Mouse (Mus musculus): ENCODE measurements at regions not wholly inside any gene's neighbourhood (a gene's known extent, or its start where the extent isn't known, plus 50 kb on each side); places are given as distances from the start of the nearest gene placed in this dataset.
A peak's percentile ranks its signal among the peaks of the same experiment; 100 is the strongest.

DNA sequence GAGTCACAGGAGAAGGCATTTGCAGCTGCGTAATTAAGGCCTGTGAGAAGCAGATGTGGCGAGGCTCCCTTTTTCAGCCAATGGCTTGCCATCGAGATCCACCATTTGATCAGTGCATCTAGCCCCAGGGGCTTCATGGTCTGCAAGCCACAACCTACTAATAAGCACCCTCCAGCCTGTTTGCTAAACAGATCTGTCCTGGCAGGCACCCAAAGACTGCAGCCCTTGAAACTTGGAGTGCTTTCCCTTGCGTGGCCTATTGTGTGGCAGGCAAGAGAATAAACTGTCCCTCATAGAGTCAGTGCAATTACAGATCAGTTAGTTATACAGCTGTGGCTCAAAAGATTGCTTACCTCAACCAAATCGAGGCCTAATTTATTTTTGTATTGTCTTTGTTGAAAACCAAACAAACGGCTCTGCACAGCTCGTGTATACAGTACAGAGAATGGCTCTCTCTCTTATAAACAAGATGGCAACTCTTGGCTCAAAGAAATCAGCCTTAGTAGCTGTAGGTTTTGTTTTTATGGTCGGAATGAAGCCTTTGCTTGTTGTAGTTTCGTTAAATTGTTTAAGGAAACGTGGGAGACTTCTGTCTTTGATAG is 195.9 kb upstream of the Satb2 start:
- peak; percentile 29 to 40 for DNase-seq (ENCODE audit: low spot score in 2 of 2)

DNA sequence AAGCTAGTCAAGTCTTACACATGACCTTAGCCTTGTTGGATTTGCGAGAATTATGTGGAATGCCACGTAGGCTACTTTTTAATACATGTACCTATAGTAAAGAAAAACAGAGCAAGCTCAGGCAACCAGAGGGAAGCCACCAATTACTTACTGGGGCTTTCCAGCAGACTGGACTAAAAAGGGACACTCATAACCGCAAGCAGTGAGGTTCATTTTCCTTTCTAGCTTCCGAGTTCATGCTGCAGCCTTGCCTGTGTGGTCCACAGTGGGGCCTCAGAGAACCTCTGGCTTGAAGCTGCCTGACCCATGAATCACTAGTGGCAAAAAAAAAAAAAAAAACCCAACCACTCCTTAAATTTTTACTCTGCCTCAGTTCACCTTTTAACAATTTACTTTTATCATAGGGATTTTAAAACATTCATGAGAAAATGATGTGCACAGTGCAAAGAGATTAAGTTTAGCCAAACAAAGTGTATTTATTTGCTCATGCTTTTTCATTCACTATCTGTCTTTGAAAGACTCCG is 188.6 kb upstream of the 1700066M21Rik start:
- no peak for DNase-seq (ENCODE audit: low spot score in 2 of 2)

DNA sequence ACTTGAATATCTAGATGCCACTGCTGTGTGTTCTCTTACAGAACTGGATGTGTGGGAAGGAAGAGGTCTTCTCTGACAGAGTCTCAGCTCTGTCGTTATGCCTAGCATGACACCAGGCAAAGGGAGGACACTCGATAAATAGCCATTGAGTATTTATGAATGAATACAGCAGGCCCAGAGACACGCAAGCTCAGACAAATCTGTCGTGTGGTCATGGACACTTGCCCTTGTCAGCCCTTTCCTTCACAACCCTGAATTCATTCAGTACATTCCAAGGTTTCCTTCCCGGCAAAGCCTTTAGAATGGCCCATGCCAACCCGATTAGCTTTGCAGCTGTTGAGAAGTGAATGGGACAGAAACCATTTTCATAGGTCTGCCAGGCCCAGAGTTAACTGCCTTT is 176.1 kb upstream of the 1700066M21Rik start:
- DNase-seq (ENCODE audit: low spot score in 2 of 2) = no peak

DNA sequence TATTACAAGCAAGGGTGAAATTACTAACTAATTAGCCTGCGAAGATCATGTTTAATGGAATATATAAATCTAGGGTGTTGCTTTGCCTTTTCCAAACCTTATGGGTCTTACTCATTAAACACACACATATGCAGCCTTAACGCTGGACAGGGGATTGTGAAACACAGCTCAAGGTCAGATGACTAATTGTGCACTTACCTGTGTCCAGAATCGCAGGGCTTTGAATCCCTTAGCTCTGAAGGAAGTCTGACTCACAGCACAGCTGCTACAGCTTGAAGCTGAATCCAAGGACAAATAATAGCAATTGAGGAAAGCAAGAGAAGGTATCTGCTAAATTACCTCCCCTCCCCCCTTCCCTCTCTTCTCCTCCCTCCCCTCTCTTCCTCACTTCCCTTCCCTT is 173.1 kb upstream of the 1700066M21Rik start:
- no peak for DNase-seq (ENCODE audit: low spot score in 2 of 2)

DNA sequence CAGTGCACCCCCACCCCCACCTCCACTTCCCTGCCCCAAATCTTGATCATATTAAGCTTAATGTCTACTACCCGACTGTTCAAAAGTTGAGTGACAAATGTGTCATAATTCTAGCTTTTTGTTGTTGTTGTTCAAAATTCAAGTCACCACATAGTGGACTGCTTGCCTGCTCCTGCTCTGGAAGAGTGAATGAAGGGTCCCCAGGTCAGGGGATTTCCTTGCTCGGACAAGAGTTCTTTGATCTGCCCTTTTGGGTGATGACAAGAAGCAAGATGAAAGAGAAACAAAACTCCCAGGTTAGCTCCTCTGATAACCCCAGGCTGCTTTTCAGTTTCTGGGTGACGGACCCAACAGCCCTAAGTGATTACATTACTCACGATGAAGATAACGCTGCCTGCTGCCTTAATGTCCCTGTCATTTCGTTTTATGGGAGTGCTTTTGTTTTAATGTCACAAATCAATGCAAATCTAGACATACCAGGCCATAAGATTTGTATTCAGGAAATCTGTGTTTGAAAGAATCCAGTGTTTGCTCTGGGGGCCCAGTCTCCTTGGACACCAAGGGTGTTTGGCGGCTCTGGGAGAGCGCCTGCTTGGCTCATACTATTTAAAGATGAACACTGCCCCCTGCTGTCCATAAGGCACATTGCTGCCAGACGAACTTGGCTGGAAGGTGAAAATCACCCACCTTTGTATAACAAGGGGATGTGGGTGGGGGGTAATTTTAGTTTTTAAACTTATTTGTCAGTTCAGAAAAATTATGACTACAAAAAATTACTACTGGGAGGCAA is 172.0 kb upstream of the 1700066M21Rik start:
- DNase-seq (ENCODE audit: low spot score in 2 of 2) = peak; percentile 86 to 87

DNA sequence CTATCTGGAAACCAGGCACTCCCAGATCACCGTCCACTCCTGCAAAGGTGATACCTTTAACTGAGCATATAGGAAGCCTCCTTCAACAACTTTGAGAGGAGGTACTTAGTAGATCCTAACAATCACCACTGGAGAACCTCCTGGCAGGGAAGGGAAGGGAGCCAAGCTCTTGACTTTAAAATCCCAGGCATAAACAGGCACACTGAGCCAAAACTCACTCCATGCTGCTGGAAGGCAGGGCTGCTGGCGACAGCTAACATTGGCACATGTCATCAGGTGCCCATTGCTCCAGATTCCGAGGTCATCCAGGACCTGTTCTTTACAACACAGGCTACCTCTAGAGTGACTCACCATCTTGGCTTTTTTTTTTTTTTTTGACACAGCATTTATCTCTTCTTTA is 170.9 kb upstream of the 1700066M21Rik start:
- DNase-seq (ENCODE audit: low spot score in 2 of 2) = no peak

DNA sequence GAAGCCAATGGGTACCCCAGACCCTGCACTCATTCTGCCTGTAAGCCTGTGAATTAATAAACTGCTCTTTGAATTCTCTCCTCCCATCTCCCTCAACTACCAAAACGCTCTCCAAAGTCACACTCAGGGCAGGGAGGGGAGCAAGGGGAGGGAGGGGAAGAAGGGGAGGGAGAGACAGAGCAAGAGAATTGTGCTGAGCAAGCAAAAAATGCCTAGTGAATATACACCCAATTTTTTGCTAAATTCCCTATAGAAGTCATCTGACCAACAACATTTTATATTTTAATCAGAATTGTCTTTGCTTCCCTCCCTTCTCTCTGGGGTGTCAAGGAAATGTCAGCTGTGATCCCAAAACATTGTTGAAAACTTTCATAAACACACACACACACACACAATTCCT is 170.5 kb upstream of the 1700066M21Rik start:
- DNase-seq (ENCODE audit: low spot score in 2 of 2) = no peak

DNA sequence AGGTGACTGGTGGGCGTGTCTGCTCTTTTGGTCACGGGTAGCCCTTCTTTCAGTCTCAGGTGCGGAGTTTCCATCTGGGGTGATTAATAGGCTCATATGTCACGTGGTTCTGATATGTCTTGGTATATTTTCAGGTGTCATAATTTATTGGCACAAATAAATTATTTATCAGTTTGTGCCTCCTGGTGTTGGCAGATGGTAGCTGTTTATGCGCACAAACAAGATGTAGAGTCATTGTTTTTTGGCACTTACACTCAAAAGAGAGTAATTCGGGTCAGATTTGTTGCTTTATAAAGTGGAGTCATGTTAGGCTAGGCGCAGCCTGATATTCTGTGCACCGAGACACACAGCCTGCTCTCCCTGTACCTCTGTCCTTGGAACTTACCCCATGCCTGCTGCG is 169.0 kb upstream of the 1700066M21Rik start:
- no peak for DNase-seq (ENCODE audit: low spot score in 2 of 2)

DNA sequence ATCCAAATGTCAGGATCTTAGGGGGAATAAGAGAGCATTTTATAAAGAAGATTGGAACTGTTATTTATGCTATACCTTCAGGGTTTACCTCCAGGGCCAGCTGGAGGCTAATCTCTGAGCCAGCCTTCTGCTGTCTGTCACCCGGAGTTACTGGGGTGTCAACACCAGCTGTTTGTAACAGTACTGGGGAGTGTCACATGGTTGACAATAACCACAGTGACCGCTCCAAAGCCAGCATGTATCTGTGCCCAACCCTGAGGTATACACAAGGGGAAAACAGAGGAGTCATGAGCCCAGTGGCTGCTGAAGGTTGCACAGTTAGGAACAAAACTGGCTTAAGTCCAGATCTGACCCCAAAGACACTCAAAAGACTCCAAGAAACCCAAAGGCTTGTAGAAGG is 168.1 kb upstream of the 1700066M21Rik start:
- no peak for DNase-seq (ENCODE audit: low spot score in 2 of 2)

DNA sequence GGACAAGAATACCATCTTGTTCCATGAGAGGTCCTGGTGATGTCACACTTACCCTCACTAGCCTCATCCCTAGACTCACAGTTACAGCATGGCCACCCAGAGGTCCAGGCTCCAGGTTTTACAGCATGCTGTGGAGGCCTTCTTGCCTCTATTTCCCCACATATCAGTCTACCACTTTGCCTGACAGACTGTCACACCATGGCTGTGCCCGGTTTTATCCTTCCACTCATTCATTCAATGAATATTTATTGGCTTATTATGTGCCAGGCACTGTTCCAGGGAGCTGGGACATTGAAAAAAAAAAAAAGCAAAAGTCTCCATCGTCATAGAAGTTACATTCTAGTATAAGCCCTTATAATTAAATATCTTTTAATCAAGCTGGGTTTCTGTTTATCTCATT is 166.4 kb upstream of the 1700066M21Rik start:
- no peak for DNase-seq (ENCODE audit: low spot score in 2 of 2)

DNA sequence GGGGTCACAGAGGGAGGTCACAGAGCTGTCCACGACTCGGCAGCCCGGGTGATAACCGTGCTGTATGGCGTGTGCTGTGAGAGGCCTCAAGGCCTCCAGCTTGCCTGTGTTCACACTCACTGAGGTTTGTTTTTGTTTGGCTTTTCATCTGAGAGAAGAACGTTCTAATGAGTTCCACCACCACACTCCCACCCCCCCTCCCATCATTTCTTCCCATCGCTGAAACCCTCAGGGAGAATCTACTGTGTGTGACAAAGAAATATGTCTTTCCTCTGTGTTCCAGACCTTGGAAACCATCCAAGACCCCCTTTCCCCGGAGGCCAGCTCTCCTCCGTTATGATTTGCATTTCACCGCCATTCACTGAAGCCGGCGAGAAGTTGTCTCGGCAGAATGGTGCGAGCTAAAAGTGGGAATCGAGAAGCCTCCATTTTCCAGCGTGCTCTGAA is 164.0 kb upstream of the 1700066M21Rik start:
- DNase-seq (ENCODE audit: low spot score in 2 of 2) = peak in 1 of 2 experiments; percentile 34

DNA sequence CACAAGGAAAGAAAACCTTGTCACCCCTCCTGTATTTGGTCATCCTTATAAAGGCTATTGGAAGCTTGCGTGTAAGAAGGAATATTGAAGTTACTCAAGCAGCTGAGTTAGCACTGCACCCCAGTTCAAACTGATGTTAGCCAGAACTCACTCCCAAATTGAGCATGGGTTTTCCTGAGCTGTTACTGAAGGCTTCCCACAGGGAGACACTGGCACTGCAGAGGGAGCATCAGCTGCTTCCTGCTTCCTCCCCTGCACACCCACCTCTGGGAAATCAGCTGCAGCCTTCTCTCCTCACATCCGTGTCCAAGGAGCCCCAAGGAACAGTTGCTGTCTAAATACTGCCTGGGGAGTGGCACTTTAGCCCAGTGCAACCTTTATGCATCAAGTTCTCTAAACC is 163.2 kb upstream of the 1700066M21Rik start:
- DNase-seq (ENCODE audit: low spot score in 2 of 2) = peak in 1 of 2 experiments; percentile 28

DNA sequence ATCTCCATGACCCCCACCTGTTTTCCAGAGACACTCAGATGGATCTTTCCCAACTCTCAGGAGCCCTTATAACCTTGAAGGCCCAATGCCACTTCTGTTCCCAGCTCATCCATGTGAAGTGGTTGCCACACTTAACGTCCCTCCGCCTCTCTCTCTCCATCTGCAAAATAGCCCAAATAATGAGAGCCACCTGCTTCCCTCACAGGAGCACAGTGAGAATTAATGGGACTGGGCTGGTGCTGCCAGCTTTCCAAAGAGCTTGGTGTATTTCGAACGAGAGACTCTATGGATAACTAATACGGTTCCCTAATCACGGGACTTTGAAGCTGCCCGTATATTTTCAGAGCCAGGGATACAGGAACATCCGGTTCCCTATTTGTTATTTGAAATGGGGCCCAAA is 159.8 kb upstream of the 1700066M21Rik start:
- no peak for DNase-seq (ENCODE audit: low spot score in 2 of 2)

DNA sequence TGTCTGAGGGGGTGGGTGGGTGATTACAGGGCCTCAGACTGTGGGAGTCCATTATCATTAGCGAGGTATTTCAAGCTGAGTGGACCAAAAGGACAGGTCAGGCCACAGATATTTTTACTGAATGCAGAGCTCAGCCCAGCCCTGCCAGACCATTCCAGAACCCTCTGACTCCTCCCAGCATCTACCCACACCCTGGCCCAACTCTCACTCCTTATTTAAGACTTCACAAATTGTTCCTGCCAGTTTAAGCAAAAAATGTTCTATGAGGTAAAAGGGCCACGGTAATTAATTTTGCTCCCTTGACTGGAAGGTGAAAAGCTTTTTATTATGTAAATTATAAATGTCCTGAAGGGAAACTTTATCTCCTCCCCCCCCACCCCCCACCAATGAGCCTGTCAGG is 159.3 kb upstream of the 1700066M21Rik start:
- no peak for DNase-seq (ENCODE audit: low spot score in 2 of 2)

DNA sequence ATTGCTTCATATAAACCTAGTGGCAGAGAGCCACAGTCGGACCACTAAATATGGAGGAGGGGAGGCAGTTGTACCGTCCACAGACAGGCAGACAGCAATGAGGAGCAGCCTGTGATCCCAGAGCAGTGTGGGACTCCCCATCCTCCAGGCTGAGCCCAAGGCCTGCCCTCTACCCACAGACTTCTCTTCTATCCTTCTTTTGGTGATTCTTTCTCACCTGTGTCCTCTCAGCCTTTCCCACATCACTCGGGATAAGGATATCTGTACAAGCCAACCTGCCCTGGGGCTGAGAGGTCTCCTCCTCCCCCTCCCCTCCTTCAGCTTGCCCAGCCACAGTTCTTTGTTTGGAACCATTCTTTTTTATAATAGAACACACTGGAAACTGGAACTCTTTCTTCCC is 158.8 kb upstream of the 1700066M21Rik start:
- no peak for DNase-seq (ENCODE audit: low spot score in 2 of 2)

DNA sequence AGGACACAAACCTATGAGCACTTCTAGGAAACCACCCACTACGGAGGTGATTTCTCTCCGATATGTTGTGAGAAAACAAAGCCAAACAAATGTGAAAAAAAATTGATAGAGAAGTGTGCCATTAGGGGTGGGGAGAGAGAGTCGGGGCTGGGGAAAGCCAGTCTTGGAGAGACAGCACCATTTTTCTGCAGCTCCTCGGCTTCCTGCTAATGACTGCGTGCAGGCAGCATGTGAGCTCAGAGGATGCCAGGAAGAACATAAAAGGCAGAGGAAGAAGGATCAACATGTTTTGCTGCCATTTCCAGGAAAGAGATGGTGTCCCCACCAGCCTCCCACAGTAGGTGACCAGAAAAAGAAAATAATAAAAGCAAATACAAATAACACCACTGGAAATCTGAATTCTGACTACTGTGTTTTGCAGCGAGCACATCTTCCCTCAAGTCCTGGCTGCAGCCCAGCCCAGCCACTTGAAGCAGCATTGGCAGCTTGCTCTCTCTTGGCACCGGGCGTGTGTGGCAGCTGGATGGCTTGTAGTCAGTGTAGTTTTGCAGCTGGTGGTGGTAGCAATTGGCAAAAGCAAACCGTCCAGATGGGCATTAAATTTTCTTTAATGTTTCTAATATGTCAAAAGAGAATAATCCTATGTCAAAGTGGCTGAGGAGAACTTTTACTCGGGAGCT is 152.9 kb upstream of the 1700066M21Rik start:
- DNase-seq (ENCODE audit: low spot score in 2 of 2) = peak; percentile 89 to 90

DNA sequence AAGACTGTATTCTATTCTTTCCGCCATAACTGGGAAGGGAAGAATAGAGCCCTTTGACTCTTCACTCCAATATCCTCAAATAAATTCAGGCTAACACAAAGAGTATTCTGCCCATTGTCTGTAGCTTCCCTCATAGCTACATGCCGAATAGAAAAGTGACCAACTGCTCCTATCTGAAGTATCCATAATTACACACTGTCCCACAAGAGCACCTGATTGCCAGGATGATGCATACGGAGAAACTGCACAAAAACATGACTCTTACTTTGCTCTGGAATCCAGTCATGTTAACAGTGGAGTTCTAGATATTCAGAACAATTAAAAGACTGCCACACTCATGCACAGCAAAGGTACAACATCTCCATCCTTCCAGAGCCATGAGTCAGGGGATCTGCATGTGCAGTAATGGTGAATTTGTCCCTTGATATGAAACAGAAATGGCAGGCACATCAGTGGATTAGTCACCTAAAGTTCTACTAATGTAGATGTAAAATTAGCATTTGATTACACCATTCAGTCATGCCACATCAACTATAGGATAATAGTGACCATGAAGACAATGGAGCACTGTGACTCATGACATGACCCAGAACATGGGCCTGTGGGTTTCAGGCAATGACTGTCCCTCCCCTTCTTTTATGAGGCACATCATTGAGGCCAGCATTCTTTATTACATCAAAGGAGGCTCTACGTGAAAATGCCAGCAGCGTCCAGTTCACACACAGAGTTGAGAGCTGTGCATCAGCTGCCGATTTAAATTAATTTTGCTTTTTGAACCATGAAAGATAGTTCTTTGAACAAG is 133.6 kb upstream of the 1700066M21Rik start:
- DNase-seq (ENCODE audit: low spot score in 2 of 2) = no peak

DNA sequence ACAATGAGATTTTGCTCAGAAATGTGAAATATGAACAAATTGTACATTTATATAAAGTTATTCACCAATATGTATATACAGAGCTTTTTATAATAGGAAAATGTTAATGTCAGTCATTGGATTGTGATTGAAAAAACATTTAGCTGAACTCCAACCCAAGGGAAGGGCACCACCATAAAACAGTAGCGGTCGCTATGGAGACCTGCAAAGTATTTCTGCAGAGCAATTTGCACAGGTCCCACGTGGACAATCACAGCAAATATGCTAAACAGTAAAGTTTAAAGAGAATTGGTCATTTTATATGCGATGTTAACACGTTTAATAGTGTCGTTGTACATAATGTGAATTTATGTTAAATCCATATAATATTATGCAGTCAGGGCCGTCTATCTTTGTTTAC is 117.8 kb upstream of the 1700066M21Rik start:
- no peak for DNase-seq (ENCODE audit: low spot score in 2 of 2)

DNA sequence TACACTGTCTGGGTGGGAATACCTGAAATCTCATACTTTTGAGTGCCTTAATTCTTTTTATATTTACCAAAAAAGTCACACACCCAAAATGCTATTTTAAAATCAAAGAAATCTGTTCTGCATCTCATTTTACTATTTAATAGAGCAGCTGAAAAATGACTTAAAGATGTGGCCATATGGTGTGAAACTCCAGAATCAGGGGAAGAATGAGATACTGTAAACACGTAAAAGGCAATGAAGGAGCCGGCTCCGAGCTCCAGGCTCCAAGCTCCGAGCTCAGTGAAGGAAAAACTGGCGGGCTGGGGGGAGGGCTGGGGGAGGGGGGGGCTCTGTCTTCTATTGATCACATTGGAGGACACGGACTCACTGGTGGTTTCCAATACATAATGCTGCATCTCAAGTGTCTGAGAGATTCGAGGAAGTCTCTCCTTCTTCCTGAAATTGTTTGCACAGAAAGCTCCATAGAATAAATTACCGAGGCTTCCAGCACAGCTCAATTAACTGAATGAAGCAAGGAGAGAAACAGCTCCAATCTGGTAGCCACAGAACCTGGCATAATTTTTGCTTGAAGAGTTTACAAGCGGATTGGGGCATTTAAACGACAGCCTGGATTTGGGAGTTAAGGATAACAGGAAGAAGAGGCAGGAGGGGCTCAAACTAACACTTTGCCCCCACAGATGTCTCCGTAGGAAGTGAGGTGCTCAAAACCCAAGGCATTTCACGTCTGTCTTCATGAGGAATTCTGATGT is 112.2 kb upstream of the 1700066M21Rik start:
- peak in 1 of 2 experiments; percentile 45 for DNase-seq (ENCODE audit: low spot score in 2 of 2)

DNA sequence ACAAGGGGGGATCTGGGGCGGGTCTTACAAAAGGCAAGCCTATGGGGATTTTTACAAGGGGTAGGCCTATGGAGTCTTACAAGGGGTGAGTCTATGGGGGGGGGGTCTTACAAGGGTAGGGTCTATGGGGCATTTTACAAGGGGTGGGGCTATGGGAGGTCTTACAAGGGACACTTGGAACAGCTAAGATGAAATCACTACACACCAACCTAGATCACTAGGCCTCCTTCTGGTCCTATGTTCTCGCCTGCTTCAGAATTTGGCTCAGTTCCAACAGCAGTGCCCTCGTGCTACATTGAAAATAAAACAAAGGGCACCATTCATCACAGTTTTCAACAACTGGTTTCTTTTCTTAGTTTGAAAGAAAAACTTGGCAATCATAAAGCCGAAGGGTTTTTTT is 110.7 kb upstream of the 1700066M21Rik start:
- no peak for DNase-seq (ENCODE audit: low spot score in 2 of 2)

DNA sequence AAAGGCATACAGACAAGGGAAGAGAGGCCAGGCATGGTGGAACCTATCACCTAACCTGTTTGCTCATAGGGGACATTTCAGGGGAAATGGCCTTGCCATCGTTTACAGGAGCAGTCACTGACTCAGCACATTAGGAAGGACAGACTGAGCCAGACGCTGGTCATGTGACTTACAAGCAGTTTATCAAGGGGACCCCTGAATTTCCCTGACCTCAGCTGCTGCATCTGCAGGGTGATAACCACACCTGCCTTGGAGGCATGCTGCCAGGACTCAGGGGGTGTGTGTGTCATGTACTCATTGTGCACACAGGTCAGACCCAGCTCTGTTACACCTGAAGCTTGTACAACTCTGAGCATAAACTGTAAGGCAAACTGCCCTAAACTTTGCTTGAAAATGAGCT is 109.6 kb upstream of the 1700066M21Rik start:
- DNase-seq (ENCODE audit: low spot score in 2 of 2) = peak in 1 of 2 experiments; percentile 30

Data from right cerebral cortex, postnatal 10 days (tissue).